Mouse (Mus musculus) midbrain, embryonic 14.5 days (tissue): ENCODE data around the gene Zbtb48. TPM values are rescaled to one million over a fixed set of nuclear protein-coding genes. Genes with fewer than 3 reads are reported as not detected.

Source experiments
- ATAC-seq: fragments of 200-750 bp; cut with Nextera tagmentation; 2 replicates; pipeline ENCODE4 v1.8.0; 2017; ENCODE audit warnings: moderate number of reproducible peaks, moderate library complexity; ENCODE audit not compliant: low FRiP score, low TSS enrichment
- DNase-seq: peaks from one replicate; pipeline ENCODE4 v3.0.0-alpha.2; 2015
- H3K27ac ChIP-seq: fragments of 300-500 bp; sonication (generic); replicated peaks from 2 replicates; pipeline ENCODE4 v1.5.1; 2014; ENCODE audit warnings: mild to moderate bottlenecking, low read depth, low read length, moderate library complexity
- H3K27me3 ChIP-seq: fragments of 300-500 bp; sonication (generic); 2 replicates; pipeline ENCODE4 v1.6.1; 2014; ENCODE audit warnings: low read length, control low read depth, mixed read lengths; ENCODE audit not compliant: control insufficient read depth, insufficient read depth
- H3K36me3 ChIP-seq: fragments of 300-500 bp; sonication (generic); 2 replicates; pipeline ENCODE4 v1.6.1; 2014; ENCODE audit warnings: low read length, control low read depth; ENCODE audit not compliant: control insufficient read depth, insufficient read depth
- H3K4me1 ChIP-seq: fragments of 300-500 bp; sonication (generic); 2 replicates; pipeline ENCODE4 v1.6.1; 2014; ENCODE audit warnings: mild to moderate bottlenecking, antibody characterized with exemption, low read length, control low read depth; ENCODE audit not compliant: control insufficient read depth, insufficient read depth
- H3K4me2 ChIP-seq: fragments of 300-500 bp; sonication (generic); 2 replicates; pipeline ENCODE4 v1.6.1; 2014; ENCODE audit warnings: mild to moderate bottlenecking, low read length, moderate library complexity
- H3K4me3 ChIP-seq: fragments of 300-500 bp; sonication (generic); replicated peaks from 2 replicates; pipeline ENCODE4 v1.5.1; 2014; ENCODE audit warnings: low read depth, low read length
- H3K9ac ChIP-seq: fragments of 300-500 bp; sonication (generic); replicated peaks from 2 replicates; pipeline ENCODE4 v1.6.1; 2014; ENCODE audit warnings: mild to moderate bottlenecking, low read length, moderate library complexity
- H3K9me3 ChIP-seq: fragments of 300-500 bp; sonication (generic); 2 replicates; pipeline ENCODE4 v1.6.1; 2016; ENCODE audit warnings: low read length, control low read depth, mixed read lengths; ENCODE audit not compliant: control insufficient read depth
- WGBS: fragments of 180-500 bp; shearing (Covaris S2); extraction: QIAGEN DNeasy Blood & Tissue Kit; methylation state at CpG from one replicate; pipeline ENCODE4 v1.1.7; 2014; 5-methylcytosine and 5-hydroxymethylcytosine counted together
- polyA plus RNA-seq: library from polyadenylated mRNA; unstranded; fragments of >200 nt; fragmentation: Nextera tagmentation; extraction: Ambion mirVana; gene quantifications from 2 replicates; pipeline ENCODE4 v1.2.1, GENCODE M21; 2014

The Zbtb48 gene
- polyA plus RNA-seq, 1 experiment from 2014 or later: 19.7 TPM

- DNase-seq (peak; percentile 89), ATAC-seq (peak; percentile 62)
- H3K4me3 ChIP-seq: no peak overlapping the region
- H3K36me3 ChIP-seq: peaks cover 38% of the 10 kb centered on the region
- H3K9ac ChIP-seq: no peak overlapping the region
- WGBS: 7% methylated on average over 5 of the region's 5 CpGs
- 0 out of 2 replicates have a peak overlapping the region, but pooled peaks have one; percentile 8 for H3K27ac ChIP-seq
- H3K4me2 ChIP-seq: no peak overlapping the region
- no peaks in the 10 kb centered on the region for H3K9me3 ChIP-seq
- H3K4me1 ChIP-seq: 0 out of 2 replicates have a peak, but pooled peaks cover 2% of the 10 kb centered on the region
- no peaks in the 10 kb centered on the region for H3K27me3 ChIP-seq
These were observed 46.1 kb downstream of the Zbtb48 start for GRCm38 (mm10) chr4:151981363-151981762.

- Histone ChIP-seq H3K4me1 (0 out of 2 replicates have a peak, but pooled peaks cover 2% of the 10 kb centered on the region), H3K9ac (no peak overlapping the region), H3K4me2 (no peak overlapping the region), H3K36me3 (peaks cover 40% of the 10 kb centered on the region), H3K27me3 (no peaks in the 10 kb centered on the region), H3K27ac (no peak overlapping the region), H3K4me3 (no peak overlapping the region), H3K9me3 (no peaks in the 10 kb centered on the region)
- WGBS: 81% methylated on average over 8 of the region's 8 CpGs
- ATAC-seq (0 out of 2 replicates have a peak, but pooled peaks have one; percentile 10), DNase-seq (peak; percentile 59)
These were observed 46.8 kb downstream of the Zbtb48 start for GRCm38 (mm10) chr4:151980699-151981098.

GRCm38 (mm10) chr4:151977748-151978147 is 49.7 kb downstream of the Zbtb48 start:
- WGBS: 42% methylated on average over 10 of the region's 10 CpGs
- ATAC-seq: no peak
- H3K9me3 ChIP-seq: no peaks in the 10 kb centered on the region
- peaks cover 57% of the 10 kb centered on the region for H3K36me3 ChIP-seq
- no peak overlapping the region for H3K4me2 ChIP-seq
- H3K27me3 ChIP-seq: no peaks in the 10 kb centered on the region
- no peak overlapping the region for H3K4me3 ChIP-seq
- no peak overlapping the region for H3K27ac ChIP-seq
- H3K4me1 ChIP-seq: 0 out of 2 replicates have a peak, but pooled peaks cover 2% of the 10 kb centered on the region
- DNase-seq: peak; percentile 94
- 0 out of 2 replicates have a peak overlapping the region, but pooled peaks have one; percentile 6 for H3K9ac ChIP-seq

GRCm38 (mm10) chr4:151975441-151975840 is 52.0 kb downstream of the Zbtb48 start:
- 97% methylated on average over 3 of the region's 3 CpGs for WGBS
- H3K4me2 ChIP-seq: no peak overlapping the region
- peaks cover 47% of the 10 kb centered on the region for H3K36me3 ChIP-seq
- no peaks in the 10 kb centered on the region for H3K27me3 ChIP-seq
- ATAC-seq (no peak), DNase-seq (peak; percentile 55)
- H3K9me3 ChIP-seq: no peaks in the 10 kb centered on the region
- H3K27ac ChIP-seq: no peak overlapping the region
- H3K4me1 ChIP-seq: 0 out of 2 replicates have a peak, but pooled peaks cover 2% of the 10 kb centered on the region
- H3K4me3 ChIP-seq: no peak overlapping the region
- no peak overlapping the region for H3K9ac ChIP-seq

- no peaks in the 10 kb centered on the region for H3K9me3 ChIP-seq
- no peak overlapping the region for H3K4me3 ChIP-seq
- 73% methylated on average over 10 of the region's 10 CpGs for WGBS
- H3K9ac ChIP-seq: no peak overlapping the region
- peaks cover 38% of the 10 kb centered on the region for H3K36me3 ChIP-seq
- DNase-seq (peak; percentile 70), ATAC-seq (no peak)
- no peak overlapping the region for H3K4me2 ChIP-seq
- H3K27me3 ChIP-seq: no peaks in the 10 kb centered on the region
- no peak overlapping the region for H3K27ac ChIP-seq
- H3K4me1 ChIP-seq: no peaks in the 10 kb centered on the region
These were observed 55.1 kb downstream of the Zbtb48 start for GRCm38 (mm10) chr4:151972221-151972967.

Other genes with a start within 250 kb of the Zbtb48 start
- gene Camta1, start 165.8 kb downstream of the Zbtb48 start, polyA plus RNA-seq: 157 and 164 TPM in 2 replicates
- gene Dnajc11, start 94.0 kb downstream of the Zbtb48 start, polyA plus RNA-seq: 69.2 and 75.2 TPM in 2 replicates
- gene Thap3, start 38.7 kb downstream of the Zbtb48 start, polyA plus RNA-seq: 23.1 and 31.2 TPM in 2 replicates
- gene Phf13, start 31.4 kb downstream of the Zbtb48 start, polyA plus RNA-seq: 16.9 and 19.0 TPM in 2 replicates
- 1.5 and 1.6 TPM in 2 replicates for gene Klhl21, start 18.9 kb downstream of the Zbtb48 start, polyA plus RNA-seq
- 1.2 and 1.3 TPM in 2 replicates for gene Tas1r1, start 10.9 kb upstream of the Zbtb48 start, polyA plus RNA-seq
- gene Nol9, start 11.7 kb upstream of the Zbtb48 start, polyA plus RNA-seq: 21.1 and 25.8 TPM in 2 replicates
- gene Plekhg5, start 44.8 kb upstream of the Zbtb48 start, polyA plus RNA-seq: 7.0 and 8.0 TPM in 2 replicates
- gene Tnfrsf25, start 88.3 kb upstream of the Zbtb48 start, polyA plus RNA-seq: 0.54 and 1.2 TPM in 2 replicates
- gene Espn, start 124.7 kb upstream of the Zbtb48 start, polyA plus RNA-seq: not detected in 2 replicates
- not detected in 2 replicates for gene Hes2, start 131.2 kb upstream of the Zbtb48 start, polyA plus RNA-seq
- gene Acot7, start 150.5 kb upstream of the Zbtb48 start, polyA plus RNA-seq: 276 and 368 TPM in 2 replicates
- gene Gpr153, start 246.6 kb upstream of the Zbtb48 start, polyA plus RNA-seq: 14.0 and 15.2 TPM in 2 replicates